Mouse (Mus musculus) megakaryocyte-erythroid progenitor cell, adult 5-6 weeks (primary cell): ENCODE measurements at regions not wholly inside any gene's neighbourhood (a gene's known extent, or its start where the extent isn't known, plus 50 kb on each side); places are given as distances from the start of the nearest gene placed in this dataset.

Experiments
- ATAC-seq: replicated peaks from 2 replicates; pipeline ENCODE4 v1.8.0; 2016; ENCODE audit warnings: mild to moderate bottlenecking, inconsistent platforms; ENCODE audit not compliant: severe bottlenecking, poor library complexity, low FRiP score, low TSS enrichment

DNA sequence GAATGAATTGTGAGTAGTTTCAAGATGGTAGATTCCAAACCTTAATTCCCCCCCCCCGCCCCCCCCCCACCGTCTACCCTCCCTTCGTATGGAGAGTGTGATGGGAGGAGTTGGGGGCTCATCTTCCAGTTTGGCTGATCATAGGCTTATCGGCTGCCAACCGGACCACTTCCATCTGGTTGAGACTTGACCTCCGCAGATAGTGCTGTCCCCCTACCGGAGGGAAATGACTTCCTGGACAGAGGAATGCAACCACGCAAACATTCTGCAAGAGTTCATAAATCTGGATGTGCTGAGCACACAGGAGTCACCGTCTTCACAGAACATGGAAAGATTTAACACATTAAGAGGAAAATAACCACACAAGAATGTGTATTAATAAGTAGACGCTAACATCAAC, 62.2 kb upstream of the Sox13 start:
- no peak for ATAC-seq

DNA sequence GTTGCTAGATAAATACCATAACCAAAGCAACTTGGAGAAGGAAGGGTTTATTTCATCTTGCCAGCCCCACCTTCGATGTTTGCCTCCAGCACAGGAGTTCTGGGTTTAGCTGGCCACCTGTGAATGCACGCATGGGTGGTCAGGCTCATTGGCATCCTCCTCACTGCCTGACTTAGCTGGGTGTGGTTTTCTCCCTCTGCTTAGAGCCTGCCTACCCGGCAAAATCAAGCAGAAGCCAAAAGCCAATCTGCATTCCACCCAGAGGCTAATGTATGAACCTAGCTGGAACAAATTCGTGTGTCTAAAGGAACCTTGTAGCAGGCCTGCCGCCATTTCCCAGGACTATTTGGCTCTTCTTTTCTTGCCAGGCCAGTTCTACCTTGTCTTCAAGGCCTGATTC, 58.7 kb upstream of the Sox13 start:
- no peak for ATAC-seq

DNA sequence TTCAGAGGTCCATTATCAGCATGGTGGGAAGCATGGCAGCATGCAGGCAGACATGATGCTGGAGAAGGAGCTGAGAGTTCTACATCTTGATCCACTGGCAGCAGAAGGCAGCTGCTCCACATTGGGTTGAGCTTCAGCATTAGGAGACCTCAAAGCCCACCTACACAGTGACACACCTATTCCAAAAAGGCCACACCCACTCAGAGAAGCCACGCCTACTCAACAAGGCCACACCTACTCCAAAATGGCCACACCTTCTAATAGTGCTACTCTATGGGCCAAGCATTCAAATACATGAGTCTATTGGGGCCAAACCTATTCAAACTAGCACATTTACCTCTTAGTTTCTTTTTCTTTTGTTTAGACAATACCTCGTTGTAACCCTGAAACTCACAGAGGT, 50.4 kb upstream of the Sox13 start:
- ATAC-seq = no peak
